Mouse (Mus musculus): ENCODE measurements at regions not wholly inside any gene's neighbourhood (a gene's known extent, or its start where the extent isn't known, plus 50 kb on each side); places are given as distances from the start of the nearest gene placed in this dataset.

DNA sequence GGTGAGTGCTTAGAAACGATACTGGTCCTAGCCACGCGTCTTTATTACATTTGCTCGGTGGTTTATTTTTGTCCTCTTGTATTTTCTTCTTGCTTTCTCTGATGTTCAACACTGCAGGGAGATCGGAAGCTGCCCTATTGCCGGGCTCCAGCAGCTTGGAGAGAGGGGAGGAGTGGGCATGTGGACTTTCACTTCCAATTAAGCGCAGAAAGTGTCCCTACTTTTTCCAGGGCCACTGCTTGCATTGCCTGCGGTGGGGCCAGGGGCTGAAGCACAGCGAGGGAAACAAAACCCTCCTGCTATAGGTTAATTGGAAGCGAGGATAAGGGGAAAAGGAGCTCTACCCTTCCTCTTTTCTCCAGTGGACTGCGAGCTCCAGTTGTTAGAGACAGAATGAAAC lies 114.4 kb upstream of the Cdh6 start:
- DNase-seq: no peak

DNA sequence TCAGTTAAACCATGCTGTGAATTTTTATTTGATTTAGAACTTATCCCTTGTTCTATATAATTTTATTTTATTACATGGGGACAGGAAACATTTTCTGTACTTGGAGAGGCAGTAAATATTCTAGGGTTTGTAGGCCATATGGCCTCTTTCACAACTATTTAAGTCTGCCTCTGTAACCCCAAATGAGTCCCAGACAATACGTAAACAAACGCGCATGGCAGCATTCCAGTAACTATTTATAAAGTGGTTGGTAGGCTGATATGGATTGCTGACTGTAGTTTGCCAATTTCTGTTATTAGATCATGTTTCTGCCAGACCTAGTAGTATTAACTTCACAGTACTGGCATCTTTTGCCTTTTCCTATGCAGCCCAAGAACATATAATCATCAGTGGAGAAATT lies 111.9 kb upstream of the Cdh6 start:
- no peak for DNase-seq

DNA sequence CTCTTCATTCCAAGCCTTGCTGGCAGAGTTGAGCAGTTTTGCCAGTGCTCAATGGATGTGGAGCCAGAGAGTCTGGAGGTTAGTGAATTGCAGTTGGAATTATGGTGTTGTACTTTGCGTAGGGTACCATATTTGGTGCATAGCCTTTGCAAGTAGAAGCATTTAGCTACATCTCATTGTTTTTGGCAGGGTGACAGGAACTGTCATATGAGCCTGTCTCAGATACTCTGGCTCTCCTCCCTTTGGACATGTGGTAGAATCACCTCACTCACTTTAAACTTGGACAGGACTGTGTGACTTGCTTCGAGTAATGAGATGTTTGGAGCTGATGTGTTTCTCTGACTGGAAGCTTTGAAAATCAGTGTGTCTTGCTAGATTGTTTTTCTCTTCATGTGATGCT lies 110.7 kb upstream of the Cdh6 start:
- DNase-seq: peak; percentile 7

DNA sequence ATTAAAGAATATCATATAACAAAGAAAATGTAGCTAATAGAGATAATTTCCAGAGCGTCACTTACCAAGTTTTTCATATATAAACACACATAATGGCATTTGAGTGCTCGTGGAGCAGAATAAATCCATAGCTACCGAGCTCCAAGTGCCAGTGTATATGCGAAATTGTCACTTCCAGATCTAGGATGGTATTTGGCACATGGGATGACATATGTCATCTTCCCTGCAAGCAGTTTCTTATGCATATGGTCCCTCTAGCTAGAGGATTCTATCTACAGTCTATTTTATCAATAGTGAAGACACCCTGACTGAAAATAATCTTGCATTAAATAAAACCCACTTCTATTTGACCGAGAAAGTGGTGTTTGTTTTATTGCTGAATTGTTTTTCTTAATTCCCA lies 109.6 kb upstream of the Cdh6 start:
- no peak for DNase-seq

DNA sequence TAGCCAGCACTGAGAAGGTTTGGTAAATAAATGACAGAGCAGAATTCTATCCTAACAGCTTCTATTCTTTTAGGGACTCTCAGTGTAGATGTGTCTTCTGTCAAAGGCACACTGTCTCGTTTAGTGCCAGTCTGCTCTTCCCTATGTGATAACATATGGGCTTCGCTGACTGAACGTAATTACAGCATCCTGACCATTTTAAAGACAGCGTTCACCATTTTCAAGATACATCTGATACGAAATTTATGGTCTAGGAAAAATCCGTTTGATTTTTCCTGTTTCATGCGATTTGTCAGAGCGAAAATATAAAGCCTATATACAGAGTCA lies 103.4 kb upstream of the Cdh6 start:
- no peak for DNase-seq

DNA sequence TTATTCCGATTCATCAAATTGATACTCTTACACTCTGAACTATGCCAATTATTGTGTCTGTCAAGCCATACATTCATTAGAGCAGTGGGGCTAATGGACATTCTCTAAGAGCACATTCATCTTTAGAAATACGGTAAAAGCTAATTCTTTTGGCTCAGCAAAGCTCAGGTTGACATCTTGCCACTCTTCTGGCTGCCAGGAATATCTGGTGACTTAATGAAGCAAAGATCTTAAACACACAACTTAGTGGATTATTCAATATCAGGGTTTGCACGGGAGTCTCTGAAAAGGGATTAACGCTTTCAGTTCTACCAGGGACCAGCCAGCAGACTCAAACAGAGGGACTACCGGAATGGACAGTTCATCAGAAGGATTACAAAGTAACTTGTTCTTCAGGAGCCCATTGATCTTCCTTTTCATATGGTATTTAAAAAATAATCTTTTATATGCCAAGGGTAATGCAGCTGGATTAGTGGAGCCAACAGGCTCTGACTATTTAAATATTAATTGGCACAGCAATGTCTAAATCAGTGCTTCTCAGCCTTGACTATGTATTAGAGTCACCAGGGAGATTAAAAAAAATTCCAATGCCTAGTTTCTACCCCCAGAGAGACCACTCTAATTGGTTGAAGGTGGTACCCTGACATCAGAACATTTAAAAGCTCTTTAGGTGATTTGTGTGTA lies 102.9 kb upstream of the Cdh6 start:
- no peak for DNase-seq

DNA sequence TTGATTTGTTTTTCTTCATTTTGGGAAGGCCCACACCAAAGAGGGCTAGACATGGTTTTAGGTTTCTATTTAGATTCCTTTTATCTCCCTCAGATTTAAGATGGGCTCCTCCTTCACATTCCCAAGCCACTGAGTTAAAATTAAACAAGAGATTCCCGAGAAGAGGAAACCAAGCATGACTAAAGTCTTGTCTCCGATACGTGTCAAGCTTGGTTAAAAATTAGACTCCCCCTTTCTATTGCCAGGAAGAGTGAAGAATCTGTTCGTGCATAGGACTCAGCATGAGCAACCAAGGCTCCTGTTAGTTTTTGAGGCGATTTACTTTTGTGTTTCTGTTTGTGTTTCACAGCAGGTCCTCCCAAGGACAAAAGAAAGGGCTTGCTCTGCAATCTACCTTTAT lies 101.9 kb upstream of the Cdh6 start:
- no peak for DNase-seq

DNA sequence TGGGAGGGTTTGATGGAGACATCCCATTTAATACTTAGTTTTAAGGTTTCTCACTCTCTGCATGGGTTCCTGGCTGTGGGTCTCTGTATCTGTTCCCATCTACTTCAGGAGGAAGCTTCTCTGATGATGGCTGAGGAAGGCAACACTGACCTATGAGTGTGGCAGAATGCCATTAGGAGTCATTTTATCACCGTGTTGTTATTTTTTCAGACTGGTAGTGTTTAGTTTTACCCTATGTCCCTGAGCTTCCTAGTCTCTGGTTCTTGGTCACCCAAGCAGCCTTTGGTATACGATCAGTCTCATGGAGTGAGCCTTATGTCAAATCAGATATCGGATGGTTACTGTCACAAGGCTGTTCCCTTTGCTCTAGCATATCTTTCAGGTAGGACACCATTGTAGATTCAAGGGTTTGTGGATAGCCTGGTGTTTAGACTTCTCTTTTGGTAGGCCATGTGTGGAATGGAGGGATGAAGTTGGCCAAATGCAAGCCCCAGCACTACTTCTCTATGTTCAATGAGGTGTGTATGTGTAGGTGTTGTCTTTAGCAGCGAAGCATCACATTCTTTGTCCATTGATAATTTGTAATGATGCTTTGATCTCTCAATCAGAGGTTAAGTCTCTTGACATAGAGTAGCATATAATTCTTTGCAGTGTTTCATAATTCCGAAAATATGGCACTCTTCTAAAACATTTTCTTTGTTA lies 101.0 kb upstream of the Cdh6 start:
- DNase-seq: no peak

DNA sequence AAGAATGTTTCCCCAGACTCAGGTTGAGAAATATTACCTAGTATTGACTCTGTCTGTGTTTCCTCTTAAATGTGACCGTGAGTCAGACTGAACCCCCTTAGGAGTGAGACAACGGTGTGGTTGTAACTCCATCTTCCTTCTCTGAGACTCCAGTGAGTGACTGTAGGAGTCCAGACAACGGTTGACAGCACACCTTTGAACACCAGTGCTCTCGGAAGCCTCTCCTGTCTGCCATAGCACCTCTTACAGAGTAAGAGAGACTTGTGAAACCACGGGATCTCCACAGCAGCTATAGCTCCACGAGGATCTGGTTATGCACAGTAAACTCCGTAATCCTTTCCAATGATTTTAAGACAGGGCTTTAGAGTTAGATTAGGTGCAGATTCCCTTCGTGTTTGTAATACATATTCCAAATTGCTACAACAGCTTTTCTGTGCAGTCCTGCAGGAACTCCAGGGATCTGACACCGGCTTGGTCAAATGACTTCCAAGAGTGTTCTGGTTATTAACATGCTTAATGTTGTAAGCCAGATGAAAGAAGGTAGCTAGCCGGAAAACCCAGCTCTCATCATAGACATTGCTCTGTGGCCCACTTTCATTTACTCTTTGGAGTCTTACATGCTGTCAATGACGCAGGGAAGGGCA lies 72.7 kb upstream of the Cdh6 start:
- no peak for DNase-seq

DNA sequence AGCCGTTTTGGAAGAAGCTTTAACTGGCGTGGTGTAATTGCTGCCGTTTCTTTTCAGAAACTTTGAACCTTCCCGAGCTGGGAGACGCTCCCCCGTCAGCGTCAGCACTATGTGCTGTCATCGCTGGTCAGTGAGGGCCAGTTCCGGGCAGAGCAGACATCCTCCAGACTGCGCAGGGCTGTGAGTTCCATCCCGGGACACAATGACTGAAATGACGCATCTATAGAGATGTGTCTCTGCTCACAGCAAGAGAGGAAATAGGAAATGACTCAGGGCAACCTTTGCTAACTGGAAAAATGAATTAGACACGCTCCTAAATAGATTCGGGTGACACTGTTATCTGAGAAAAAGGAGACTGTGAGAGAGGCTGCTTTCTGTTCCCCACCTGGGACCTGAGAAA lies 70.8 kb upstream of the Cdh6 start:
- DNase-seq: no peak

DNA sequence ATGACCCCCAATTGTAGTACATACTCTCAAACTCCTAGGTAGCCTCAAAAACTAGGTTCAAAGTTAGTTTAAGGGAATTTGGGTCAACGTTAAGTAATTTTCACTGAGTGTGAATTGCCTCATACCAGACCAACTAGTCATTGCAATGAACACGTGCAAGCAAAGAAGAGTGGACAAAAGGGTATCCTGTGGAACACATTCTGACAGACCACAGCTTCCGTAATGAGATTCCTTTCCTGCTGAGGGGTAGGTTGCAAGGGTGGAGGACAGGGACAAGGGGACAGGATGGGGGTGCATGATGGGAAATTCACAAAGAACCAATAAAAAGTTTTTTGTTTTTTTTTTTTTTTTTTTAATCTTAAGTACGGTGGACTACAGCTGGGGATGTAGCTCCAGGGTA lies 70.1 kb upstream of the Cdh6 start:
- no peak for DNase-seq

DNA sequence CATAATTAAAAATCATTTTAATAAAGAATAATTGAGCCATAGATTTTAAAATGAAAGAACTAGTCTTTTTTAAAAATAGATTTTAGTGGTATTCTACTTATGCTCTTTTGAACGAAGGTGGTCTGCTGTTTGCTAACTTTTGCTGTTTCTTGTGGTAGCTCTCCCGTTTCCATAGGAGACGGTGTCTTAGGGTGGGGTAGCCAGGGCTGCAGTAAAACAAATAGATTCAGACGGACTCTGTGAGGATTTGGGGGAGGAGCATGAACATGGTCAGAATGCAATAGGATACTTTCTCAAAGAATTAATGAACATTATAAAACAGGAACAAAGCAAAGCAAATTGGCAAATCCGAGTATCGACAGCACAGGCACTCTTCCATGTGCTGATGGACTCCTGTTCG lies 67.5 kb upstream of the Cdh6 start:
- no peak for DNase-seq

DNA sequence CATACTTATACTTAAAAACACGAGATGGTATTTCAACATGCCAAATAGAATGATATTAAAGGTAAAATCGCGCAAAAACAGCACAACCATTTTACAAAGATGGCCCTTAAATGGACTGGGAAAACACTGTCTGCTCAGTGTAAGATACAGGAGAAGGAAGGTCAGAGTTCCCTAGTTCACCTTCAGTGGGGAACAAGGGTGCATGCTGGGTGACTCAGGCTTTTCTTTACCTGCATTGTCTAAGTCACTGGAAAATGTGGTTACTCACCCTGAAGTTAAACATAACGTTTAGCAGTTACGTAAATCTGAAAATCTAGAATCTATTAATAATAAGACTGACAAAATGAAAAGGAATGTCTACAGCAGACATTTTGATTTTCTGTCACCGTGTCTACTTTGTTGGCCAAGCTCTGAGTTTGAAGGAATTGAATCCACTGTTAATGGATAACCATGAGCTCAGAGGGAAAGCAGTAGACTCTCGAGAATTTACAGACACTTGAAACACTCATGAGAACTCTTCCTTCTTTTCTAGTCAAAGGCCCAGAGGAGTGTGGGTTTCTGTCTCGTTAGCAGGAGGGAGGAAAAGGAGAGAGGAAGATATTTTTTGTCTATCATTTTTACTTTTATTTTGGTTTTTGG lies 63.5 kb upstream of the Cdh6 start:
- no peak for DNase-seq

DNA sequence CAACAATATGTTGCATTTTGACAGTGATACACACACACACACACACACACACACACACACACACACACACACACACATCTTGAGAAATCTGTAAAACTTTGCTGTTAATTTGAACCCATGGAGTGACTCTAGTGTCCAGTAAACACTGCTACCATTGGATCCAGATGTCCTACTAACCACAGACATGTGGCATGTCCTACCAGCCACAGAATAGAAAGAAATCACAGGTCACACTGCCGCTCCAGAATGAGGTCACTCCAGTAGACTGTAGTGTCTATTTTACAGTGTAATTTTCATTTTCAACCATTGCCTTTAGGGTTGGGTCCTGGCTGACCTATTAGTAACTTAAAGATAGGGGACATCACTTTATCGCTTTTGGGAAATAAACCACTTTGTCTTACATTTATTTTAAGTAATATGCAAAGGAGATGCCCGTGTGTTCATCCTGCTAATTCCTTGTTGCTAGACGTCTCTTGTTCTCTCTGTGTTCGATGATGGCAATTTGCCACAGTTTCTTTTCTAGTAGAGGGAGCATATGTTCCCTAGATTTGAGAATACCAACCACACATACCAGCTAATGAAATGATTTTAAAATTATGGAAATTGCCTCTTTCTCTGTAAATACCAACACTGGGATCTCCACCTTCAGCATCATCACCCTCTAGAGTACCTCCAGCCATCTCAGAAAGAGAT lies 59.2 kb upstream of the Cdh6 start:
- DNase-seq: no peak

DNA sequence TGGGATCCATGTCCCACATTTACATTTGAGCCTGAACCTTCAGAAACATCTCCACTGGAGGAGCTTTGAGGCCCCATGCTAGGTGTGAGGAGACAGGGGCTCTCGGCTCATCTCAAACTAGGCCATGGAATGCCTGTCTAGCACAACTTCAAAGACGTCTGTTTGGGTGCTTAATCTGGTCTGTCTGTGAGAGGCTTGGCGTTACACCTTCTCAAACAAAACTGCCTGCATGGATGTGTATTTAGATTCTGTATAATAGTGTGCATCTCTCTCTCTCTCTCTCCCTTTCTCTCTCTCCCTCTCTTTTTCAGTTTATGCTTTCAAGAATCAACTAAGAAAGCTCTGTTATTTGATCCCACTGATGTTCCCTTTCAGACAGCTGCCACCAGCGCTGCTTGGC lies 58.1 kb upstream of the Cdh6 start:
- no peak for DNase-seq

DNA sequence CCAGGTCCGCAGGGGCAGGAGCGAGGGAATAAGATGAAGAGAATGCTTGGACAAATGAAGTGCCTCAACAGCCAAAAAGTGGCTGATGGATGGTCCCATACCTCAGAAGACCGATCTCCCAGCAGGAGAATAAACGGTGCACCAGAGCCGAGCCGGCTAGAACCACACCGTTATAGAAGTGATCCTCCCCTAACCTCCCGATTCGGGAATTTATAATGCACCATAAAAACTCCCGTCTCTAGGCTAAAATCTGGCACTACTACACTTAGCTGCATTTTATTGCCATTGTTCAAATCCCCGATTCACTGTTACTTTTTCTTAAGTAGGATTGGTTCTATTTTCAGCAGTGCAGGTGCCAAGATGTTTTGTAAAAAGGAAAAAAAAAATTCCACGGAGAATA lies 54.6 kb upstream of the Cdh6 start:
- DNase-seq: no peak
